Mouse (Mus musculus) kidney, adult 18-20 months (tissue): Measurements from ENCODE around the gene Pim1.

Experiments
- DNase-seq: peaks from one replicate; pipeline ENCODE4 v3.0.0; 2021

Pim1 gene

DNA sequence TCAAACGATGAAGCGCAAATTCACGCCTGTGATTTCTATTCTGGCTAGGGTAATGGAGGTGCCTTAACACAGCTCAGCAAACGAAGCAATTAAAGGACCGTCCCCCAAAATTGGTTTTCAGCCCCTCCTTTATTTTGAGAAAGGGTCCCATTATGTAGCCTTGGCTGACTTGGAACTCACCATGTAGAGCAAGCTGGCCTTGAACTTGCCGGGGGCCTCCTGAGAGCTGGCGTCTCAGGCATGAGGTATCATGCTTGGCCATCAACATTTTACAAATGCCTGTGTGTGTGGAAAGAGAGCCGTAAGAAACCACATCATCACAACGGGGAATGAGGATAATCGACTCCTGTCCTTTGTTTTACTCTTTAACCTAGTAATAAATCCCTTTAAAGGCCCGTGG lies 23.5 kb upstream of the Pim1 start:
- no peak for DNase-seq

DNA sequence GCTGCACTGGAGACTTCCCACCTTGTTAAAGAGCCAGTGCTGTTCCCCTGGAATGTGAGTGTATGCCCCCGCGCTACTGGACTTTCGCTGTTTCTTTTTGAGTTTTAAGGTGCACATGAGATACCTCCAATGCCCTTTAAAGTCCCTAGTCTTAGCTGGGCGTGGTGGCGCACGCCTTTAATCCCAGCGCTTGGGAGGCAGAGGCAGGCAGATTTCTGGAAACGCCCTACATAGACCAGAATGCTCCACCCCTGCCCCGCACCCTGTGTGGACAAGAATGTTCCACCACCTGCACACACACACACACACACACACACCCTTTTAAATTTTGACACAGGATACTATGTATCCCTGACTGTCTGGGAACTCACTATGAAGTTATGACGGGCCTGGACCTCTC lies 17.1 kb upstream of the Pim1 start:
- DNase-seq: no peak

DNA sequence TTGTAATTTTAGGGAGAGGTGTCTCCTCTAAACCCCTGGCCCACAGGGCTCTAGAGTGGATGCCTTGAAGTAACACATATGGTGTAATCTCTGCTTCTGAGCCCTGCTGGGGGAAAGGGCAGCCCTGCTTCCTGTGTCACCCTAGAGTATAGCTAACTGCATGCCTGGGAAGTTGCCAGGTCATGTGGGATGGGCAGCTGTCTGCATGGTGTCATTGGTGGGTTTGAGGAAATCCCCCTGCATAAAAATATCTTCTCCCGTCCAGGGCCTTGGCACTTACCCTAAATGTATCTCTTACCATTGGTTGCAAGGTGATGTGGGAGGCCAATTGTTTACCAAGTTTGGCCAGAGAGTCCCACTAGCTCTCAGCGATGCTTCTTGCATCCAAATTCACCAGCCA lies 16.5 kb upstream of the Pim1 start:
- no peak for DNase-seq

DNA sequence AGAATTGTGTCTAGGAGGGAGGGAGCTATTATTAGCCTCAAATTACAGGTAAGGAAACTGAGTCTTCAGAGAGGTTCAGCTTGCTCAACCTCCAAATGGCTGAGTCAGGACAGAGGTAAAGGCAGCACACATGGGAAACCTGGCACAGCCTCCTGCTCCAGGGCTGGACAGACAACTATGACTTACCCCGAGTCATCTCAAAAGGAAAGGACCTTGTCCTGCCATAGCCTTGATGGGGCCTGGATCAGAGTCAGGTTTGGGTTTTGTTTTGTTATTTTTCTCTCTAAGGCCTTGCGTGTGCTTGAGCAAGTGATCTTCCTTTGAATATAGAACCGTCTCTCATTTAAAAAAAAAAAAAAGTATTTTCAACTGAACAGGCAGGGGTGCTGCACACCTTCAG lies 15.4 kb upstream of the Pim1 start:
- DNase-seq: no peak

DNA sequence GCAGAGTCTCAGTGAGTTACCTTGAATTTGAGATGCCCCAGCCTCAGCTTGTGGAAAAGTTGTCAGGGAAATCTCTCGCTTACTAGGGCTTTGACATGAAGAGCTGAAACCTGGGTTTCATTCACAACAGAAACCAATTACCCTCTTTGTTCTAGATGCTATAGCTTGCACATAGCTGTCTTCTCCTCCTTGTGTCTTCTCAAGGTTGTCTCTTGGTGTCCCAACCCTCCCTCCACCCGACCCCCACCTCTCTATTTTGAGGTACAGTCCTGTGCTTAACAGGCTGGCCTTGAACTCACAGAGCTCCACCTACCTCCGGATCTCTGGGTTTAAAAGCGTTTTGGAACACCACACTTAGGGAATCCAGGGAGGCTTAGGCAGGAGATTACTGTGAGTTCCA lies 14.1 kb upstream of the Pim1 start:
- no peak for DNase-seq

DNA sequence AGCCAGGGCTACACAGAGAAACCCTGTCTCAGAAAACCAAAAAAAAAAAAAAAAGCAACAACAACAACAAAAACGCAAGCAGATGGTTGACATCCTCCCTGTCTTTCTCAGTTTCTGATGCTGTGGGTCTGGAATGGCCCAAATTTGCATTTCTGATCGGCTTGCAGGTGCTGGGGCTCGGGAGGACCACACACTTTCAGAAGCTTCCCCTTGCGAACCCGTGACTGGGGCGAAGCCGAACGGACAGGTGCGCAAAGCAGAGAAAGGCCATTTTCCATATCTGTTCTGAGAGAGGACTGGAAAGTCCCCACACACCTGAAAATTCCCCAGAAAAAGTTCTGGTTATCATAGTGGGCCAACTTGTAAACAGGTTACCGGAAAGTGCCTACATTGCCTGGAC lies 13.2 kb upstream of the Pim1 start:
- DNase-seq: no peak

DNA sequence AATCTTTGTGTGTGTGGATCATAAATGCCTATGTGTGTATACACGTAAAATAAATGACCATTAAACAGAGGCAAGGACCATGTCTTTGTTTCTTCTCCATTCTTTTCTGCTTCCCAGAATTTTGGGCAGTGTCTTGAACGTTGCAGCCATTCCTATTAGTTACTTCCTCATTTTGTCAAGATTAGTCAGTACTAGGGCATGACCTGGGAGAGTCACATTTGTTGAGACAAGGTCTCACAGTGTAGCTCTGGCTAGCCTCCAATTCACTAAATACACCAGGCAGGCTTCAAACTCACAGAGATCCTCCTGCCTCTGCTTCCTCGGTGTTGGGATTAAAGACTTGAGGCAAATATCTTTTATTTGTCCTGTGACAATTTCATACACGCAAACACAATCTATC lies 12.3 kb upstream of the Pim1 start:
- no peak for DNase-seq

DNA sequence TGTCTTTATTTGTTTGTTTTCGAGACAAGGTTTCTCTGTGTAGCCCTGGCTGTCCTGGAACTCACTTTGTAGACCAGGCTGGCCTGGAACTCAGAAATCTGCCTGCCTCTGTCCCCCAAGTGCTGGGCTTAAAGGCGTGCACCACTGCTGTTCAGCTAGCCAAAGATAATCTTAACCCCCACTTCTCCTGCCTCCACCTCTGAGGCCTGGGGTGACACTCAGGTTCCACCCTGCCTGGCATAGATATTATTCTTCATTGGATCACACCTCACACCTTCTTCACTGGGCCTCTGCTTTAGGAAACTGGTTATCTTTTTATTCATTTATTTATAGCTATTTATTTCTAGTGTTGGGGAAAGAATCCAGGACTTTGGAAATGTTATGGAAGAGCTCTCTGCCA lies 10.3 kb upstream of the Pim1 start:
- no peak for DNase-seq

DNA sequence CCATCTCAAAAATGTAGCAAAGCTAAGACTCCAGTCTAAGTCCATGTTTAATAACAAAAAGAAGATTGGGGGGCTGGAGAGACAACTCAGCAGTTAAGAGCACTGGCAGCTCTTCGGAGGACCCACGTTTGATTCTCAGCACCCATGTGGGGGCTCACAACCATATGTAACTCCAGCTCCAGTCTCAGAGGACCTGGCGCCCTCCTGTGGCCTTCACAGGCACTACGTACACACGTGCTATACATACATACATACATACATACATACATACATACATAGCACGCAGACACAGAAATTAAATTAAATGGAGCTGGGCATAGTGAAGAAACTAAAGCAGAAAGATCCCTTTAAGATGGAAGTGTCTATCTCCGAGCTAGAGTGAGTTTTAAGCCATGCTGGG lies 7.9 kb upstream of the Pim1 start:
- no peak for DNase-seq

DNA sequence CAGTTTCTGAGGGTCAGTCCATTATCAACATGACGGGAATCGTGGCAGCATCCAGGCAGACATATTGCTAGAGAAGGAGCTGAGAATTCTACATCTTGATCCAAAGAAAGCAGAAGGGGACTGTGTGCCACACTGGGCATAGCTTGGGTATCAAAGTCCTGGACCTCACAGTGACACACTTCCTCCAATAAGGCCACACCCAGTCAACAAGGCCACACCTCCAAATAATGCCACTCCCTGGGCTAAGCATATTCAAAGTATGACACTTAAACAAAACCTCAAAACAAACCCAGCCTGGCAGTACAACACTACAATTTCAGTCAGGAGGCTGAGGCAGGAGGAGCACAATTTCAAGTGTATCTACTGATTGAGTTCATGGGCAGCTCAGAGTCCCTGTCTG lies 7.3 kb upstream of the Pim1 start:
- DNase-seq: no peak

DNA sequence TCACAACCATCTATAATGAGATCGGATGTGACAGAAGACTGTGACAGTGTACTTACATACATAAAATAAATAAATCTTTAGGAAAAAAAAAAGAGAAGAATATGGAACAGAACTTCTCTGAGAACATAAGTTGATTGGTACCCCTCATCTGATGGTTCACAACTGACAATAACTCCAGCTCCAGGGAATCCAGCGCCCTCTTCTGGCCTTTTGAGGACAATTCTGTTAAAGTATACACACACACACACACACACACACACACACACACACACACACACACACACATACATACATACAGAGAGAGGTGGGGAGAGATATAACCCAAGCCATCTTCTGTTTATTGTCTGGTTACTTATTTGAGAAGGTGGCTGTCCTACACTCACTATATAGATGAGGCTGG lies 6.1 kb upstream of the Pim1 start:
- no peak for DNase-seq

DNA sequence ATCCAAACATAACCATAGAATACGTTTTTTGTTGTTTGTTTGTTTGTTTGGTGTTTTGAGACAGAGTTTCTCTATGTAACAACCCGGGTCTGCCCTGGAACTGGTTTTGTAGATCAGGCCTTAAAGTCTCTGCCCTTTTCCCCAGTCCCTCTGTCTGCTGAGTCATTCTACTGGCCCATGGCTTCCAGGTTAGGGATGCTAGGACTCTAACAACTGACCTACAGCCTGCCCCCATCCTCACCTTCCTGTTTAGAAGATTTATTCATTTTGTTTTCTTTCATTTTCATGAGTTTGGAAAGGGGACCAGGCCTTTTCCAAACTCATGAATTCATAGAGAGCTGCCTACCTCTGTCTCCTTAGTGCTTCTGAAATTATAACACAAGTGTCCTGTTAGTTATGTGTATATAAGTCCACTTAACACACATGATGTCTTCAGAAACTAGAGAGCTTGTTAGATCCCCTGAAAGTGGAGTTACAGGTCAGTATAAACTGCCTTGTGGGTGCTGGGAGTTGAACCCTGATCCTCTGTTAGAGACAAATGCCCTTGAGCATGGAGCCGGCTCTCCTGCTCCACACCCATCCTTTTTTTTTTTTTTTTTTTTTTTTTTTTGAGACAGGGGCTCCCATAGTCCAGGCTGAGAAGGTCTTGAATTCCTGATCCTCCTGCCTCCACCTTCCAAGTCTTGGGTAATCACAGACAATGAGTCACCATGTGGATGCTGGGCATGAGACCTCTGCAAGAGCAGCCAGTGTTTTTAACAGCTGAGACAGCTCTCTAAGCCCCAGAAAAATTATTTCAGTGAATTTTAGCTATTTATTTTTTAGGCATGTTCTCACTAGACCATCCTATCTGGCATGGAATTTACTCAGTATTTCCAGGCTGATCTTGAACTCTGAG lies 5.0 kb upstream of the Pim1 start:
- no peak for DNase-seq

DNA sequence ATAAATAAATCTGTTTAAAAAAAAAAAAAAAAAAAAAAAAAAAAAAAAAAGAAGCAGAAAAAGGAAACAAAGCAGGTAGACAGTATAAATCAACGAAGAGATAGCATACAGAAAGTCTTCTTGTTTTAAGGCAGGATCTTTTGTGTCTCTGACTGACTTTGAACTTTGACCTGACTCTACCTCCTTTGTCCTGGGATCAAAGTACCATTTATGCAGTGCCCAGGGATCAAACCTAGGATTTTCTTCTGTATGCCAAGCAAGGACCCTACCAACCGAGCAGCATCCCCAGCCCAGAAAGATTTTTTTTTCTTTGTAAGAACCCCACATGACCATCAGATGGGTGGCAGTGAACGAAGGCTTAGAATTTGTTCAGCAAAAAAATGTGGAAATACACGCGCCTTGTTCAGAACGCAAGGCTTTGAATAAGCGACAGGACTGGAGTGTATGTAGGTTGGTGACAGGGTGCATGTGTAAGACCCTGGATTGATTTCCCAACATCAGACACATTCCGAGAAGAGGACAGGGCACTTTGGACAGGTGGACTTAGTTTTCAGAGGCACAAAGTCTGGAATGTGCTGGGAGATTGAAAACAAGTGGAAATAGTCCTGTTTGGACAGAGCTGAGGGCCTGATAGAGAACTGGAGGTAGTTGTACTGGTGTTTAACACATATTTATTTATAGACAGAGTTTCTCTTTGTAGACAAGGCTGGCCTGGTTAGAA lies 2.1 kb upstream of the Pim1 start:
- DNase-seq: no peak

DNA sequence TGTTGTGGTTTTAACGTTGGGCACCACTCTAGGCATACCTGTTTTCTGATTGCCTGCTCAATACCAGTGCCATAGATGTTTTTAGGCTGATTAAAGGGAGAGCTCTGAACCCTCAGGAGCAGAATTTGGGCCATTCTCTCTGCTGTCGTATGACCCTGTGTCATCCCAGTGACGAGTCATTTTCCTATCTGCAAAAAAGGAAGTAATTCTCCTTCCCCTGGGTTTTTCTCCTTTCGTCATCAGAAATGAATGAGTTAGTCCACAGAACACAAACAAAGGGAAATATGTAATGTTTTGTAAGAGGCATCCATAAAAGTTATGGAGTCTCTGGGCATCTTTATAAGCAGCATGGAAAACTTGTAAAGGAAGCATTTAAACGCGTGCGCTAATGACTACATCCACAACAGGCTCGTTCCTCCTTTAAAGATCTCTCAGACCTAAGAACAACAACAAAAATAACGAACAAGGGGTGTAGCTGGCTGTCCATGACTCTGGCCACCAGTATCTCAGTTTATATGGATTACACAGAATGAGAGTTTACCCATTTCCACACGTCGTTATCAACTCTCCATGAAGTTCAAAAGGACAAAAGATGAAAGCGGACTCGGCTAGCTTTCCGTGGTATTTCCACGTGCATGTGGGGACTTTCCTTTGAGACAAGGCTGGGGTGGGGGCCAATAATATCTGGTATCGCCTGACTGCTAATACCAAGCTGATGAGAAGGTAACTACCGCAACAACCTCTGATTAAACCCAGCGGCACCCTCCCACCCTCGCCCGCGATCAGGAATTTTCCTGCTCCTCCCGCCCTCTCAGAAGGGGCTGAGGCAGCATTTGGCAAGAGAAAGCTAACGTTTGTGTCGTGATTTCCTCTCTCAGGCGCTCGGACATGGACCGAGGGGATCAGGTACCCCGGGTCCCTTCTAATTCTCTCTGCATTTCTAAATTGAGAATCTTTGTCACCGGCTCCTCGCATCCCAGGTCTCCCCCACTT lies 1.3 kb upstream of the Pim1 start:
- DNase-seq: peak; percentile 47

DNA sequence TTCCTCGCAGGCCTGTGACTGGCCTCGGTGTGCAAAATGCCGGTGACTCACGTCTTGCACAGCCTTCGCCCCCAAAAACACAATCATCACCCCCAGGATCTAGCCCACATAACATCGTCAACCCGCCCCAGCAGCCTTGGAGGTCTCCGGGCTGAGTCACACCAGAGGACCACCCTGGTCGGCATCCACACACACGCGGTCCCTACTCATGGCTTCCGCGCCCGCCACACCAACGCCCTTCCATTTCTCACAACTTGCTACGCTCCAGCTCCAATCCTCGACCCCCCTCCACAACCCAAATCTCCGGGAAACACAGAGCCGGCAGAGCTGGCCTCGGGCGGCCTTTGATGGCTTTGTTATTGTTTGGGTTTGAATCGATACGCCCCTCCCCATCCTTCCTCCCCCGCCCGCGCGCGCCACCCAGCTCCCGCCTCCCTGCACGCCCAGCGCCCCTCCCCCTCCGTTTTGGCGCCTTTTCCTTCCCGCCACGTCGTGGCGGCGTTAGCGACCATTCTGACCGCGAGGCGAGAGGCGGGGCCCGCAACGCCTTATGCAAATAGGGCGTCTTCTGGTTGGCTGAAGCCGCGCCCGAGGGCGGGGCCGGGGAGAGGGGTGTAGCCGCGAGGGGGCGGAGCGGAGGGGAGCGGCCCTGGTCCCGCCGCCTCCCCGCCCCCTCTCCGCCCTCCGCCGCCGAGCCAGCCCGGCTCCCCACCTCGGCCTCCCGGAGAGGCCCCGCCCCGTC lies 411 bp upstream of the Pim1 start:
- peak; percentile 97 for DNase-seq

DNA sequence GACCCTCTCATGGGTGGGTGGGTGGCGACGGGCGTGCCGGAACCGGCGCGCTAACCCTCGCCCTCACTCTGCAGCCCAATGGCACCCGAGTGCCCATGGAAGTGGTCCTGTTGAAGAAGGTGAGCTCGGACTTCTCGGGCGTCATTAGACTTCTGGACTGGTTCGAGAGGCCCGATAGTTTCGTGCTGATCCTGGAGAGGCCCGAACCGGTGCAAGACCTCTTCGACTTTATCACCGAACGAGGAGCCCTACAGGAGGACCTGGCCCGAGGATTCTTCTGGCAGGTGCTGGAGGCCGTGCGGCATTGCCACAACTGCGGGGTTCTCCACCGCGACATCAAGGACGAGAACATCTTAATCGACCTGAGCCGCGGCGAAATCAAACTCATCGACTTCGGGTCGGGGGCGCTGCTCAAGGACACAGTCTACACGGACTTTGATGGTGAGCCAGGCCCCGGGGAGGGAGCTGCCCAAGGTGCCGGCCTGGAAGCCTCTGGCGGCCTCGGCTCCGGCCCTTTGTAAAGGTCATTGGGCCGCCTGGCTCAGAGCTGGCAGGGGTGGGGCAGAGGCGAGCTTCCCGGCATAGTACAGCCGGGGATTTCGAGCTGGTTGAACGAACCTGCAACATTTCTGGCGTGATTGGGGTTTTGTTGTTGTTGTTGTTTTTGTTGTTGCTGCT lies 1.2 kb downstream of the Pim1 start:
- DNase-seq: peak; percentile 84

DNA sequence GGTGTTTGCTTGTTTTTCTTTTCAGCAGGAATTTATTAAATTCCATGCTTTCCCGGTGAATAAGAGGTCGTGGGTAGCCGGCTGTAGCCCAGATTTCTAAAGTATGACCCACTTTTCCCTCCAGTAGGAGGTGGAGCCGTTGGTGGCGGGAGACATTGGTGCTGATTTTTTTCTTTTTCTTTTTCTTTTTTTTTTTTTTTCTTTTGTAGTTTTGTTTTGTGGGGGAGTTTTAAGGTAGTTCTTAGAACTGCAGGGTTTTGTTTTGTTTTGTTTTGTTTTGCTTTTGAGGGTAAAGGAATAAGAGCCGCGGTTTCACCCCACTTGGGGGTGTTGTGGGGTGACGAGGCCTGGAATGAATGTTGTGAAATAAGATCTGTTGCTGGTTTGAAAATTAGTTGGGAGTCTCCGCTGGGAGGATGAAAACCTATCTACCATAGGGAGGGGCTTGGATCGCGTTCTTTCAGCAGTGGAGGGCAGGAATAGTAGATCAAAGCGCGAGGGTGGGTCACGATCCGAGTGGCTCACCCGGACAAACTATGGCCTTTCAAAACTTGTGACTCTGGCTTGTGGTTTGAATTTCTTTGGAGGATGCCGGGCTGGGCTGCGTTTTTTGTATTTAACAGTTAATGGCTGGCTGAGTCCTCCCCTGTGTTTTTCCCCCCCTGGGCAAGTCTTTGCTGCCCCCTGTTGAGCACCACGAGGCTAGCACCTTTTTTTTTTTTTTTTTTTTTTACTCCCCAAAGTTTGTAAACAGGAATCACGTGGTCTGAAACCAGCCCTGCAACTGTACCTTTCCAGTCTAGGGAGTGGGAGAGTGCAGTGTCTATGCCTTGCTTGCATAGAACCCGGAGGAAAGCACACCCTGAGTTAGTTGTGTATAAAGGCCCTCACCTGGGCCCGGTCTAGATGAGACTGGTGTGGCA lies 2.0 kb downstream of the Pim1 start:
- DNase-seq: peak; percentile 79

DNA sequence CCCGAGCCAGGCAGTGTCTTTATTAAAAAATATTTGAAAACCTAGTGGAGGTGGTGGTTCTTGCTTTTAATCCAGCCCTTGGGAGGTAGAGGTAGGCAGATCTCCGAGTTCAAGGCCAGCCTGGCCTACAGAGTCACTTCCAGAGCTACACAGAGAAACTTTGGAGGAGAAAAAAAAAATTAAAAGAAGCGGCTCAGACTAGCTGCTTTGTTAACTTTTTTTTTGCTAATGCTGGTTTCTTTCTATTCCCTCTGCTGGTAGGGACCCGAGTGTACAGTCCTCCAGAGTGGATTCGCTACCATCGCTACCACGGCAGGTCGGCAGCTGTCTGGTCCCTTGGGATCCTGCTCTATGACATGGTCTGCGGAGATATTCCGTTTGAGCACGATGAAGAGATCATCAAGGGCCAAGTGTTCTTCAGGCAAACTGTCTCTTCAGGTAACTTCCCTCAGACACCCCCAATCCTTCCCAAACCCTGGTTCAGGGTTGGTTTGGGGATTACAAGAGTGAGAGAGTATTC lies 3.0 kb downstream of the Pim1 start:
- DNase-seq: no peak

DNA sequence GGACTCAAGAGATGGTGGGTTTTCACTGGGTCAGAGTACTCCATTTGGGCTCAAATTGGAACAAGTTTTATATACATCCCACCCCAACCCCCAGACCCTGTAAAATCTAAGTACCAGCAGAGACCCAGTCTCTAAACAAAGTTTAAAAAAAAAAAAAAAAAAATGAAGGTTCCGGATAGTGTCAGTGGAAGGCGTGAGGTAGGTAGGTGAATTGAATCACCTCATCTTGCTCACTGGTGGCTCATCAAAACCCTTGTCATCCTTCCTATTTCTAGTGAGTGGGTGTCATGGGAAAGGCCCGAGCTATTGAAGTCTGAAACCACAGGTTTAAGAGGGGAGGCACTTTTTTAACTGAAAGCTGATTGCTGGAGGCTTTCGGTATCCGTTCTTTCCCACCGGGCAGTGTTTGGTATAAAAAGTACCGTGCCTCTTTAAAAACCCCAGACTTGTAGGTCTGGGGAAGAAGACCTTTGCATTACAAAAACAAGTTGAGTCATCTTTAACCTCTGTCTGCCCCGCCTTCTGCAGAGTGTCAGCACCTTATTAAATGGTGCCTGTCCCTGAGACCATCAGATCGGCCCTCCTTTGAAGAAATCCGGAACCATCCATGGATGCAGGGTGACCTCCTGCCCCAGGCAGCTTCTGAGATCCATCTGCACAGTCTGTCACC lies 3.6 kb downstream of the Pim1 start:
- DNase-seq: no peak

DNA sequence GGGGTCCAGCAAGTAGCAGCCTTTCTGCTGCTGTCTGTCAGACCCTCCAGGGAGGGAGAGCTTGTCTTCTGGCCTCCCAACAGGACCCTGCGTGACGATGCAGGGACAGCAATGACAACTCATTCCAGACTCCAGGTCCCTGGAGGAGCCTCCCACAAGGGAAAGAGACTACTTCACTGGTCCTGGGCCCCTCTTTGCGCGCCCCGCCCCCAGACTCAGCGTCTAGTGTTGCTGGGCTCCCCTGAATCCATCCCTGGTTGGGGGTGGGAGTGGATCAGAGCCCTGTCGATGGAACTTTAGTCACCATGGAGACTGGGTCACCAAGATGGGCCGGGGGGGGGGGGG lies 4.2 kb downstream of the Pim1 start:
- DNase-seq: no peak
